Mouse (Mus musculus): Measurements from ENCODE around the gene Fuz. TPM values are rescaled to one million over a fixed set of nuclear protein-coding genes. Genes with fewer than 3 reads are reported as not detected.
A peak's percentile ranks its signal among the peaks of the same experiment; 100 is the strongest.

Fuz gene
- polyA plus RNA-seq, 1 experiment from 2014 or later: 23.0 TPM

GRCm38 (mm10) chr7:44895206-44895592 is 680 bp upstream of the Fuz start:
- no peak for ATAC-seq (ENCODE audit: low FRiP score, low read depth)
- Histone ChIP-seq H3K4me2 (replicated peaks) (peak overlapping the region; percentile 80), H3K36me3 (peaks cover 28% of the 10 kb centered on the region), H3K4me3 (peak overlapping the region; percentile 64), H3K27ac (peak overlapping the region; percentile 86), H3K9me3 (no peaks in the 10 kb centered on the region), H3K4me1 (peaks cover 47% of the 10 kb centered on the region), H3K27me3 (no peaks in the 10 kb centered on the region), H3K9ac (no peak overlapping the region)
- 68% methylated on average over 7 of the region's 7 CpGs for WGBS

DNA sequence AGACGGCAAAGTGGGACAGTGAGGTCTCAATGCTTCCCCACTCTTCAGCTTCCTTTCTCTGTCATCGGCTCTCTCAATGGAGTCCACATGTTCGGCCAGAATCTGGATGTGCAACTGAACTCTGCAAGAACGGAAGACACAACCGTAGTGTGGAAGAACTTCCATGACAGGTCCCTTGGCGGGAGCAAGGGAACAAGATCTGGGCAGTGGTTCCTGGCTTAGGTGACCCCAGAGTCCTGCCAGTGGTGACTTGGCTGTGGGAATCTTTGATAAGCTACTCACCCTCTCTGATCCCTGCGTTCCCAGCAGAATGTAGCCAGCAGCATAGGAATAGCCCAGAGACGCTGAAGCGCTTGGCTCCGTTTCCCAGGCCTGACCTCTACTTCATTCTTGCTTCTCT is 620 bp downstream of the Fuz start:
- Histone ChIP-seq H3K4me2 (replicated peaks) (peak overlapping the region; percentile 80), H3K4me1 (peaks cover 41% of the 10 kb centered on the region), H3K36me3 (peaks cover 30% of the 10 kb centered on the region), H3K27ac (peak overlapping the region; percentile 86), H3K27me3 (no peaks in the 10 kb centered on the region), H3K4me3 (peak overlapping the region; percentile 64), H3K9me3 (no peaks in the 10 kb centered on the region), H3K9ac (peak overlapping the region; percentile 82)
- ATAC-seq (ENCODE audit: low FRiP score, low read depth): no peak
- 41% methylated on average over 10 of the region's 10 CpGs for WGBS

- Histone ChIP-seq H3K4me1 (peaks cover 38% of the 10 kb centered on the region), H3K36me3 (peaks cover 46% of the 10 kb centered on the region), H3K4me3 (no peak overlapping the region), H3K27ac (no peak overlapping the region), H3K9me3 (no peaks in the 10 kb centered on the region), H3K9ac (no peak overlapping the region), H3K27me3 (no peaks in the 10 kb centered on the region), H3K4me2 (replicated peaks) (no peak overlapping the region)
- WGBS: 36% methylated on average over 19 of the region's 19 CpGs
- ATAC-seq (ENCODE audit: low FRiP score, low read depth): no peak
Observed at GRCm38 (mm10) chr7:44898607-44899006, 2.7 kb downstream of the Fuz start.

DNA sequence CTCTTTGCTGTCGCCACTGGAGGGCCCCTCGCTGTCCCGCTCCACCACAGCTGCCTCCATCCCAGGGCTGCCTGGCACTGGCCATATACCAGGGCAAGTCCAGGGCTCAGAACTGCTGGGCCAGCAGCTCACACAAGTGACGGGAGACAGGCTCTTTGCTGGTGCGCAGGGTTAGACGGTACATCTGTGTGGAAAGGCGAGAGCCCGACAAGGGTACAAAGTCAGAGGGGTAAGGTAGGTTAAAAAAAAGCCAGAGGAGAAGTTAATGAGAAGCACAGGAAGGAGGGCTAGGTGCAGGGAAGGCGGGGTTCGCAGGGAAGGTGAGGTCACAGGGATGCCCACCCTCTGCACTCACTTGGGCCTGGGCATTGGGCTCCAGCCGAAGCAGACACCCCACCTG is 4.8 kb downstream of the Fuz start:
- no peaks in the 10 kb centered on the region for H3K9me3 ChIP-seq
- no peak overlapping the region for H3K27ac ChIP-seq
- H3K9ac ChIP-seq: no peak overlapping the region
- H3K4me3 ChIP-seq: no peak overlapping the region
- peaks cover 29% of the 10 kb centered on the region for H3K4me1 ChIP-seq
- no peak overlapping the region for H3K4me2 ChIP-seq (replicated peaks)
- no peaks in the 10 kb centered on the region for H3K27me3 ChIP-seq
- H3K36me3 ChIP-seq: peaks cover 66% of the 10 kb centered on the region
- ATAC-seq (ENCODE audit: low FRiP score, low read depth): no peak
- WGBS: 88% methylated on average over 11 of the region's 11 CpGs

DNA sequence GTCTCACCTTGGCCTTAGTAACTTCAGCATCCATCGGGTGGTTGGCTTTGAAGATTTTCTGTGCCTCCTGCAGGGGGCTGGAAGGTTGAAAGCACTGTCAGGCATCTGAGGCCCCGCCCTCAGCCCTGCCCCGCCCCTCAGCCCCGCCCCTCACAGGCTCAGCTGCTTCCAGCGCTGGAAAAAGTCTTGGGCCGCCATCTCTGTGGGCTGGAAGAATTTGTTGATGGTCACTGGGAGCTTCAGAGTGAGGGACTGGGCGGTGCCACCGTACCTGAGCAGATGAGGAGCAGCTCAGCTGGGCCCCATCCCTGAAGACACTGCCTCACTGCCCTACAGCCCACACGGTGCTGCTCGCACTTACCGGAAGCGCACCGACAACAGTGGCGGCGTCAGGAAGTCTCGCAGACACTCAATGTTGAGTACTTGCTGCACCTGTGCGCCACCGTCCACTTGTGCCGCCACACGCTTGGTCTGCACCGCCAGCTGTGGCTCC is 5.4 kb downstream of the Fuz start:
- peaks cover 29% of the 10 kb centered on the region for H3K4me1 ChIP-seq
- peak overlapping the region; percentile 46; the same call in 1 of the 2 replicates for H3K9ac ChIP-seq
- peak overlapping the region; percentile 58 for H3K4me2 ChIP-seq (replicated peaks)
- peak; percentile 41 for ATAC-seq (ENCODE audit: low FRiP score, low read depth)
- no peaks in the 10 kb centered on the region for H3K9me3 ChIP-seq
- peaks cover 73% of the 10 kb centered on the region for H3K36me3 ChIP-seq
- H3K27me3 ChIP-seq: no peaks in the 10 kb centered on the region
- WGBS: 16% methylated on average over 21 of the region's 21 CpGs
- peak overlapping the region; percentile 16 for H3K27ac ChIP-seq
- peak overlapping the region; percentile 28 for H3K4me3 ChIP-seq

DNA sequence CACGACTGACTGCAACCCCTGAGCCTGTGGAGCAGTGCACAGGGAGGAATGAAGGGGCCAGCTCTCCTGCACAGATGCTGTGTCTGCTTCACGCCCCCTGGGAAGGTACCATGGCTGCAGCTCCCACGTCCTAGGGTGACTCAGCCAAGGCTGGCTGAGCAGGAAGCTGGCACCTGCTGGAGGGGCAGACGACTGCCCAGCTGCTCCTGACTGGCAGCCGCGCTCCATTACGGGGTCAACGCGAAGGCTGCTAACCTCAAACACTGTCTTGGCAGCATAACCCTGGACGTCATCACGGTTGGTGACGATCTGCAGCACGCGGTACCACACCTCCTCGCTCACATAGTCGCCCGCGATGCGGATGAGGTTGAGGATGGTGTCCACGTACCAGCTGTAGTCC is 9.6 kb downstream of the Fuz start:
- Histone ChIP-seq H3K4me1 (peaks cover 12% of the 10 kb centered on the region), H3K9me3 (no peaks in the 10 kb centered on the region), H3K36me3 (peaks cover 92% of the 10 kb centered on the region), H3K27me3 (no peaks in the 10 kb centered on the region), H3K4me2 (replicated peaks) (no peak overlapping the region), H3K4me3 (no peak overlapping the region), H3K9ac (no peak overlapping the region), H3K27ac (no peak overlapping the region)
- 91% methylated on average over 20 of the region's 20 CpGs for WGBS
- no peak for ATAC-seq (ENCODE audit: low FRiP score, low read depth)

DNA sequence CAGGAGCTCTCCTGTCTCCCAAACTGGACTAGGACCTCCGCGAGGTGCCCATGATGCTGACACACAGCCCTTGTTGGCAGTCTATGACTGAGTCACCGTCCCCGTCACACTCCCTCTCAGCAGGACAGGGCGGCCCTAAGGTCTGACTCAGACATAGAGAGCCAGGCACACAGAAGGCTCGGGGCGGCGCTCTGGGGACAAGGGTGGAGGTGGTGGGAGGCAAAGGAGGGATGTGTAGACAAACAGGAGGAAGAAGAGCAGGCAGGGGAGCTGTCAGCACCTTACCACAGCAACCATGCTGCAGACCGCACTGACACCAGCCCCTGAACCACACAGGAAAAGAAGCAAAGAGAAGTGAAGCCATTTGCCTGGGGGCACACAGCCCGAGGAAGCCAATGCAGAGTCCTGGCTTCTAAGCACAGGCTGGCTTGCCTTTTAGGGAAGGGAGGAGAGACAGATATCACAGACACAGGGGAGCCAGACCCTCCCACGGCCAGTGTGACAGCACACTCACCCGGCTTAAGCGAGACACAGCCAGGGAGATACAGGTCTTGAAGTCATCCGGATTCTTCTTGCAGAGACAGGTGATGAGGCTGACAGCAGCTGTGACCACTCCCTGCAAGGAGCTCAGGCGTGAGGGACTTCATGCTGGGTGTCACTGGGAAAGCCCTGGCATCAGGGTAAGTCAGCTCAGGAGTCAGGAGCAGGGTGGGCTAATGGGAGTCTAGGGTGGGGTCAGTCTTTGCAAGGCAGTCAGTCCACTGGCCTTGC is 13.0 kb downstream of the Fuz start:
- no peak overlapping the region for H3K9ac ChIP-seq
- H3K9me3 ChIP-seq: no peaks in the 10 kb centered on the region
- no peak overlapping the region for H3K27ac ChIP-seq
- no peaks in the 10 kb centered on the region for H3K4me1 ChIP-seq
- H3K4me2 ChIP-seq (replicated peaks): no peak overlapping the region
- H3K36me3 ChIP-seq: peaks cover 100% of the 10 kb centered on the region
- H3K4me3 ChIP-seq: no peak overlapping the region
- no peak for ATAC-seq (ENCODE audit: low FRiP score, low read depth)
- H3K27me3 ChIP-seq: no peaks in the 10 kb centered on the region
- 91% methylated on average over 15 of the region's 15 CpGs for WGBS

GRCm38 (mm10) chr7:44914396-44914795 is 18.5 kb downstream of the Fuz start:
- Histone ChIP-seq H3K9ac (no peak overlapping the region), H3K4me3 (no peak overlapping the region), H3K36me3 (peaks cover 81% of the 10 kb centered on the region), H3K9me3 (no peaks in the 10 kb centered on the region), H3K4me1 (no peaks in the 10 kb centered on the region), H3K27me3 (no peaks in the 10 kb centered on the region), H3K4me2 (replicated peaks) (no peak overlapping the region), H3K27ac (no peak overlapping the region)
- ATAC-seq (ENCODE audit: low FRiP score, low read depth): no peak
- 96% methylated on average over 2 of the region's 2 CpGs for WGBS

- WGBS: 90% methylated on average over 9 of the region's 9 CpGs
- Histone ChIP-seq H3K4me3 (no peak overlapping the region), H3K36me3 (peaks cover 76% of the 10 kb centered on the region), H3K9ac (no peak overlapping the region), H3K27me3 (no peaks in the 10 kb centered on the region), H3K27ac (no peak overlapping the region), H3K4me2 (replicated peaks) (no peak overlapping the region), H3K4me1 (no peaks in the 10 kb centered on the region), H3K9me3 (no peaks in the 10 kb centered on the region)
- ATAC-seq (ENCODE audit: low FRiP score, low read depth): no peak
Observed at GRCm38 (mm10) chr7:44915314-44915713, 19.4 kb downstream of the Fuz start.

DNA sequence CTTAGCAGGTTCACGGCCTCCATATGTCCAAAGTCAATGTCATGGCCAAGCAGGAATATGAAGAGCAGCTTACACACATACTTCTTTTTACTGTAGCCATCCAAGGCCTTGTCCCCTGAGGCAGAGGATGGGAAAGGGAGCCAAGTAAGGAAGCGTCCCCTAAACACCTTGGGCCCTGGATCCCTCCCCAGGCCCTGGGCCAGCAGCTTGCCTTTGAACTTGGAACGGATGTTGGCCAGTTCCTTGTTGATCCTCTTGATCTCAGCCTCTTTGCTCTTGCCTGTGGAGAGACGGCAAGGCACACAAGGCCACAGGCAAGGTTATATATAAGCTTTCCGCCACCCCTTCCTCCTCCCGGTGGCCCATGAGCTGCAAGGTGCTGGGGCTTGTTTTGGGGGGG is 20.3 kb downstream of the Fuz start:
- Histone ChIP-seq H3K27me3 (no peaks in the 10 kb centered on the region), H3K4me2 (replicated peaks) (no peak overlapping the region), H3K9me3 (no peaks in the 10 kb centered on the region), H3K4me1 (no peaks in the 10 kb centered on the region), H3K9ac (no peak overlapping the region), H3K27ac (no peak overlapping the region), H3K4me3 (no peak overlapping the region), H3K36me3 (peaks cover 69% of the 10 kb centered on the region)
- 91% methylated on average over 6 of the region's 6 CpGs for WGBS
- ATAC-seq (ENCODE audit: low FRiP score, low read depth): no peak

DNA sequence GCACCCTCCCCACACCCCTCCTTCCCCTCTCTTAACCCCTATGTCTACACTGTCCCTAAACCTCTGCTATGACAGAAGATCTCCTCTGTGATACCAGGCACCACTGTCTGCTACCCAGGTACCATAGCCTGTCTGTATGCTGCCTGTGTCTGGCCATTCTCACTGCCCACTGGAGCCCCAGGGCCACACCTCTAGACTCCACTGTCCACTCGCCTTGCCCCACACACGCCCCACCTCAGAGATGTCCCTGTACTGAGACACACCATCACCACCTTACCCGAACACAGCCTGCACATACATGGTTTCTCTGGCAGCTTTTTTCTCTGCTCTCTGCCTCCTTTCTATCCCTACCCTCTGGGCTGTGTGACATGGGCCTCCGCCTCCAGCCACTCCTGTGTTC is 21.0 kb downstream of the Fuz start:
- H3K4me3 ChIP-seq: no peak overlapping the region
- H3K36me3 ChIP-seq: peaks cover 66% of the 10 kb centered on the region
- H3K4me2 ChIP-seq (replicated peaks): no peak overlapping the region
- H3K27ac ChIP-seq: no peak overlapping the region
- H3K9ac ChIP-seq: no peak overlapping the region
- H3K4me1 ChIP-seq: no peaks in the 10 kb centered on the region
- no peak for ATAC-seq (ENCODE audit: low FRiP score, low read depth)
- no peaks in the 10 kb centered on the region for H3K9me3 ChIP-seq
- whole genome bisulfite sequencing: 93% methylated on average over 4 of the region's 4 CpGs
- H3K27me3 ChIP-seq: no peaks in the 10 kb centered on the region

DNA sequence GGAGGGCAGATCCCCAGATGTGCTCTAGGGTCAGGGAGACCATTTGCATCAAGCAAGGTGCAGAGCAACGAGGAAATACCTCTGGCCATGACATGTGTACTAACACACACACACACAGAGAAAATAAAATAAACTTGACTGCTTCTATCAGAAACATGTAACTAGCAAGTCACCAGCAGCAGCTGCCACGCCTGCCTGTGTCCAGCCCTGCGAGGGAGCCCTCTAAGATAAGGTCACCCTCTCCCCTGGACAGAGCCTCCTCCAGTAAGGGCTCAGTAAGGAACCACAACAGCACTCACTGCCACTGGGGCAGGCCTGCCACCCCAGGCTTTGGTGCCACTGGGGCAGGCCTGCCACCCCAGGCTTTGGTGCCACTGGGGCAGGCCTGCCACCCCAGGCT is 22.3 kb downstream of the Fuz start:
- no peaks in the 10 kb centered on the region for H3K9me3 ChIP-seq
- ATAC-seq (ENCODE audit: low FRiP score, low read depth): no peak
- WGBS: 86% methylated on average over 3 of the region's 3 CpGs
- no peak overlapping the region for H3K27ac ChIP-seq
- no peak overlapping the region for H3K9ac ChIP-seq
- peaks cover 66% of the 10 kb centered on the region for H3K36me3 ChIP-seq
- no peak overlapping the region for H3K4me2 ChIP-seq (replicated peaks)
- no peaks in the 10 kb centered on the region for H3K4me1 ChIP-seq
- H3K4me3 ChIP-seq: no peak overlapping the region
- H3K27me3 ChIP-seq: no peaks in the 10 kb centered on the region

DNA sequence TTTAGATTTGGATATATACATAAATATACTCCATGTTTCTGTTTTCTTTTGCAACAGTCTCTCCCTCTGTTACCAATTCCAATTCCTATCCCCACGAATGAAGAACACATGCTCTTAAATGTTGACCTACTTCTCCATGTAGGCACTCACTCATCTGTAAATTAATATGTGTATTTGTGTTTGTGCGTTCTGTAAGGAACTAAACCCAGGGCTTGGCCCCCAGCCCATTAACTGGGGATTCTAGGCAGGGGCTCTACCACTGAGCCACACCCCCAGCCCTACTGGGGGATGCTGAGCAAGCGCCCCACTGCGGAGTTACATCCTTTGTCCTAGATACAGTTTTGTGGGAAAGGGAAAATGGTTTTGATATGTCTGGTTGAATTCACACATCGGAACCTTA is 23.2 kb downstream of the Fuz start:
- no peak overlapping the region for H3K4me3 ChIP-seq
- H3K36me3 ChIP-seq: peaks cover 65% of the 10 kb centered on the region
- no peak for ATAC-seq (ENCODE audit: low FRiP score, low read depth)
- H3K4me2 ChIP-seq (replicated peaks): no peak overlapping the region
- no peak overlapping the region for H3K27ac ChIP-seq
- no peaks in the 10 kb centered on the region for H3K4me1 ChIP-seq
- no peaks in the 10 kb centered on the region for H3K27me3 ChIP-seq
- H3K9me3 ChIP-seq: no peaks in the 10 kb centered on the region
- no peak overlapping the region for H3K9ac ChIP-seq
- WGBS: 89% methylated on average over 5 of the region's 5 CpGs
